Mouse (Mus musculus): ENCODE data around the gene Irf3.

GRCm38 (mm10) chr7:45036702-45037101 lies 39.3 kb downstream of the Irf3 start:
- TF ChIP-seq MAFK (IDR thresholded peaks at IDR 0.05; ENCODE audit: insufficient read depth, low read depth, low read length), result no peak
- no peak for TF ChIP-seq HCFC1 (IDR thresholded peaks at IDR 0.05; ENCODE audit: borderline replicate concordance, insufficient read depth, low read length)
- TF ChIP-seq CHD2 (IDR thresholded peaks at IDR 0.05; ENCODE audit: low read depth, low read length), result no peak
- TF ChIP-seq ZNF384 (IDR thresholded peaks at IDR 0.05; ENCODE audit: low read depth, low read length), result no peak
